Mouse (Mus musculus) MEL (cell line): ENCODE measurements at regions not wholly inside any gene's neighbourhood (a gene's known extent, or its start where the extent isn't known, plus 50 kb on each side); places are given as distances from the start of the nearest gene placed in this dataset.

ENCODE experiments used
- DNase-seq: peaks from one replicate; pipeline ENCODE4 v3.0.0; 2011; ENCODE audit warnings: low read depth, low spot score
- H3K27ac ChIP-seq: 2 replicates; pipeline ENCODE4 v1.5.1; 2012; ENCODE audit warnings: low read depth, mild to moderate bottlenecking, control low read depth, low read length, moderate library complexity; ENCODE audit not compliant: control insufficient read depth
- H3K27me3 ChIP-seq, 2 experiments: fragments of 150-350 bp in 1 of 2; sonication (generic) in 1 of 2; 2 replicates each; pipeline ENCODE4 v1.6.1; 2012; ENCODE audit warnings: low read length in 2 of 2, mild to moderate bottlenecking in 2 of 2, improper control_type of control experiment in 1 of 2, moderate library complexity in 1 of 2; ENCODE audit not compliant: insufficient read depth in 2 of 2, control insufficient read depth in 1 of 2
- H3K36me3 ChIP-seq, 2 experiments: 2 replicates each; pipeline ENCODE4 v1.6.1; 2012 to 2014; ENCODE audit warnings: low read length in 2 of 2, improper control_type of control experiment in 1 of 2, inconsistent platforms in 1 of 2, mild to moderate bottlenecking in 1 of 2; ENCODE audit not compliant: insufficient read depth in 2 of 2, control insufficient read depth in 1 of 2
- H3K4me1 ChIP-seq, 2 experiments: fragments of 150-350 bp in 1 of 2; sonication (generic) in 1 of 2; 2 replicates each; pipeline ENCODE4 v1.6.1; 2012; ENCODE audit warnings: low read length in 2 of 2, improper control_type of control experiment in 1 of 2, mild to moderate bottlenecking in 1 of 2; ENCODE audit not compliant: insufficient read depth in 2 of 2, control insufficient read depth in 1 of 2
- H3K4me3 ChIP-seq, 2 experiments: fragments of 150-350 bp in 1 of 2; sonication (generic) in 1 of 2; 2 replicates each; pipeline ENCODE4 v1.5.1; 2012; ENCODE audit warnings: low read depth in 2 of 2, low read length in 2 of 2, mild to moderate bottlenecking in 2 of 2, moderate library complexity in 2 of 2, control low read depth in 1 of 2, improper control_type of control experiment in 1 of 2; ENCODE audit not compliant: control insufficient read depth in 1 of 2, insufficient read depth in 1 of 2
- H3K79me2 ChIP-seq: 2 replicates; pipeline ENCODE4 v1.6.1; 2012; ENCODE audit warnings: mild to moderate bottlenecking, low read length, moderate library complexity; ENCODE audit not compliant: control insufficient read depth, poor library complexity, insufficient read depth
- H3K9ac ChIP-seq: 2 replicates; pipeline ENCODE4 v1.6.1; 2012; ENCODE audit warnings: low read depth, mild to moderate bottlenecking, control low read depth, low read length, moderate library complexity; ENCODE audit not compliant: control insufficient read depth, poor library complexity, severe bottlenecking
- H3K9me3 ChIP-seq: fragments of 150-350 bp; sonication (generic); replicated peaks from 2 replicates; pipeline ENCODE4 v1.6.1; 2012; ENCODE audit warnings: mild to moderate bottlenecking, low read length, improper control_type of control experiment, moderate library complexity; ENCODE audit not compliant: insufficient read depth
- BHLHE40 ChIP-seq: IDR thresholded peaks from 2 replicates; pipeline ENCODE4 v1.6.1; 2012; ENCODE audit warnings: low read depth, mild to moderate bottlenecking, inconsistent platforms, low read length, improper control_type of control experiment, borderline replicate concordance
- CHD1 ChIP-seq: IDR thresholded peaks from 2 replicates; pipeline ENCODE4 v1.6.1; 2012; ENCODE audit warnings: low read depth, mild to moderate bottlenecking, inconsistent platforms, low read length, improper control_type of control experiment
- CHD2 ChIP-seq: IDR thresholded peaks from 2 replicates; pipeline ENCODE4 v1.6.1; 2011; ENCODE audit warnings: low read length, improper control_type of control experiment
- CTCF ChIP-seq, 3 experiments: IDR thresholded peaks in 2 of 3; conservative IDR thresholded peaks in 1 of 3; 2 replicates each; pipeline ENCODE4 v1.5.1; 2011 to 2012; ENCODE audit warnings: low read length in 3 of 3, low read depth in 2 of 3, mild to moderate bottlenecking in 2 of 3, improper control_type of control experiment in 1 of 3, inconsistent platforms in 1 of 3, mixed read lengths in 1 of 3, moderate library complexity in 1 of 3; ENCODE audit not compliant: control insufficient read depth in 1 of 3, insufficient read depth in 1 of 3, poor library complexity in 1 of 3, severe bottlenecking in 1 of 3
- ETS1 ChIP-seq: IDR thresholded peaks from 2 replicates; pipeline ENCODE4 v1.6.1; 2012; ENCODE audit warnings: low read depth, mild to moderate bottlenecking, inconsistent platforms, low read length, improper control_type of control experiment, moderate library complexity
- HCFC1 ChIP-seq: IDR thresholded peaks from 2 replicates; pipeline ENCODE4 v1.6.1; 2012; ENCODE audit warnings: low read depth, mild to moderate bottlenecking, inconsistent platforms, low read length, improper control_type of control experiment, moderate library complexity
- KAT2A ChIP-seq: conservative IDR thresholded peaks from 2 replicates; pipeline ENCODE4 v1.6.1; 2012; ENCODE audit warnings: low read depth, low read length, improper control_type of control experiment, inconsistent platforms
- MAX ChIP-seq: IDR thresholded peaks from 2 replicates; pipeline ENCODE4 v1.6.1; 2011; ENCODE audit warnings: low read length, improper control_type of control experiment
- NELFE ChIP-seq: IDR thresholded peaks from 2 replicates; pipeline ENCODE4 v1.6.1; 2011; ENCODE audit warnings: low read depth, low read length, improper control_type of control experiment
- NRF1 ChIP-seq: IDR thresholded peaks from 2 replicates; pipeline ENCODE4 v1.6.1; 2014; ENCODE audit warnings: low read depth, mild to moderate bottlenecking, inconsistent platforms, low read length, improper control_type of control experiment, moderate library complexity; ENCODE audit not compliant: poor library complexity, insufficient read depth, severe bottlenecking
- POLR2A ChIP-seq, 2 experiments: IDR thresholded peaks; 2 replicates each; pipeline ENCODE4 v1.6.1; 2011 to 2012; ENCODE audit warnings: low read length in 2 of 2, mild to moderate bottlenecking in 2 of 2, control low read depth in 1 of 2, improper control_type of control experiment in 1 of 2, low read depth in 1 of 2, moderate library complexity in 1 of 2; ENCODE audit not compliant: control insufficient read depth in 1 of 2, insufficient read depth in 1 of 2, poor library complexity in 1 of 2
- POLR2AphosphoS2 ChIP-seq: IDR thresholded peaks from 2 replicates; pipeline ENCODE4 v1.6.1; 2011; ENCODE audit warnings: low read length, improper control_type of control experiment
- RCOR1 ChIP-seq: IDR thresholded peaks from 2 replicates; pipeline ENCODE4 v1.6.1; 2012; ENCODE audit warnings: low read depth, mild to moderate bottlenecking, inconsistent platforms, low read length, improper control_type of control experiment
- SMC3 ChIP-seq: IDR thresholded peaks from 2 replicates; pipeline ENCODE4 v1.6.1; 2011; ENCODE audit warnings: low read depth, low read length, improper control_type of control experiment
- TCF12 ChIP-seq: IDR thresholded peaks from 2 replicates; pipeline ENCODE4 v1.6.1; 2014; ENCODE audit warnings: low read depth, mild to moderate bottlenecking, inconsistent platforms, low read length, improper control_type of control experiment, moderate library complexity
- USF1 ChIP-seq: IDR thresholded peaks from 2 replicates; pipeline ENCODE4 v1.6.1; 2014; ENCODE audit warnings: low read depth, mild to moderate bottlenecking, inconsistent platforms, low read length, improper control_type of control experiment, moderate library complexity
- USF2 ChIP-seq, 2 experiments: IDR thresholded peaks; 2 replicates each; pipeline ENCODE4 v1.6.1; 2011 to 2012; ENCODE audit warnings: improper control_type of control experiment in 2 of 2, low read length in 2 of 2, borderline replicate concordance in 1 of 2, inconsistent platforms in 1 of 2, low read depth in 1 of 2, mild to moderate bottlenecking in 1 of 2; ENCODE audit not compliant: insufficient read depth in 1 of 2
- ZKSCAN1 ChIP-seq: IDR thresholded peaks from 2 replicates; pipeline ENCODE4 v1.6.1; 2012; ENCODE audit warnings: low read depth, mild to moderate bottlenecking, inconsistent platforms, low read length, improper control_type of control experiment, moderate library complexity
- ZNF384 ChIP-seq: IDR thresholded peaks from 2 replicates; pipeline ENCODE4 v1.6.1; 2012; ENCODE audit warnings: low read depth, mild to moderate bottlenecking, inconsistent platforms, low read length, improper control_type of control experiment

GRCm38 (mm10) chr2:53330680-53331079 lies 139.2 kb downstream of the Arl6ip6 start:
- no peaks in the 10 kb centered on the region for H3K27me3 ChIP-seq
- H3K9me3 ChIP-seq: no peaks in the 10 kb centered on the region
- no peak overlapping the region for H3K9ac ChIP-seq
- DNase-seq: no peak
- H3K36me3 ChIP-seq: no peaks in the 10 kb centered on the region
- no peak for TF ChIP-seq KAT2A
- TF ChIP-seq CTCF (IDR thresholded peaks at IDR 0.05 in 2 of 3, conservative IDR thresholded peaks at IDR 0.05 in 1 of 3; ENCODE audit: control insufficient read depth in 1 of 3, insufficient read depth in 1 of 3, low read depth in 2 of 3, low read length in 3 of 3, poor library complexity in 1 of 3, severe bottlenecking in 1 of 3): no peak; a peak in 1 of 6 replicates
- no peak for TF ChIP-seq ZNF384
- H3K79me2 ChIP-seq: no peaks in the 10 kb centered on the region
- no peaks in the 10 kb centered on the region for H3K4me1 ChIP-seq
- H3K27ac ChIP-seq: no peak overlapping the region
- H3K4me3 ChIP-seq: no peak overlapping the region

GRCm38 (mm10) chr2:53359026-53359425 lies 167.5 kb downstream of the Arl6ip6 start:
- no peak for DNase-seq
- Histone ChIP-seq H3K27me3 (no peaks in the 10 kb centered on the region), H3K9me3 (no peaks in the 10 kb centered on the region), H3K79me2 (no peaks in the 10 kb centered on the region), H3K4me1 (no peaks in the 10 kb centered on the region), H3K27ac (no peak overlapping the region), H3K9ac (no peak overlapping the region), H3K36me3 (no peaks in the 10 kb centered on the region), H3K4me3 (no peak overlapping the region)
- no peak for TF ChIP-seq KAT2A
- TF ChIP-seq RCOR1: no peak
- no peak for TF ChIP-seq BHLHE40
- TF ChIP-seq POLR2A (IDR thresholded peaks at IDR 0.05; ENCODE audit: control insufficient read depth in 1 of 2, insufficient read depth in 1 of 2, low read depth in 1 of 2, low read length in 2 of 2, poor library complexity in 1 of 2): no peak
- TF ChIP-seq HCFC1: no peak
- no peak for TF ChIP-seq TCF12
- no peak for TF ChIP-seq USF2 (IDR thresholded peaks at IDR 0.05; ENCODE audit: borderline replicate concordance in 1 of 2, insufficient read depth in 1 of 2, low read depth in 1 of 2, low read length in 2 of 2)
- no peak for TF ChIP-seq ZKSCAN1
- no peak for TF ChIP-seq ETS1
- no peak for TF ChIP-seq SMC3
- TF ChIP-seq CHD2: no peak
- no peak for TF ChIP-seq NELFE
- TF ChIP-seq NRF1: no peak
- TF ChIP-seq POLR2AphosphoS2: no peak
- no peak for TF ChIP-seq USF1
- TF ChIP-seq CHD1: no peak
- TF ChIP-seq ZNF384: no peak
- no peak for TF ChIP-seq MAX
